ENCODE assay signal across 22 mouse cellular contexts in the genomic region with DNA sequence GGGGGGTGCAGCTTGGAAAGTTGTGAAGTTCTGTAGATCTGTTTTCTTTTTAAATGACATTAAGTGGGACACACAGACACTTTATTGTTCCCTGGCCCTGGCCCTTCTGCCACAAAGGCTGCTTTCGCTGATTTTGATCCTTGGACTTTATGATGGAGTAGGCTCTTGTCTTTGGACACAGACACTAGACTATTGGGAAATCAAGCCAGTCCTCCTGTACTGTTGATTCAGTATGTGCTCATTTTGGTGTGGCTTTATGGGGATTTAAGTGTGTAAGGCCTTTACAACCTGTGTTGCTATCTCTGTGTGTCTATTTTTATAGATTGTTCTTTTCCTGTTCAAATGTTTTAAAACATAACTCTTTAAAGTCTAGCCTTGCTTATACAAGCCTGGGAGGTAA.
"Had no signal": no experiment of that assay in that cellular context is flagged by ENCODE, and none has a peak within 500 bp of the region (broad histone marks: within the 10 kb centered on the region; RNA-seq: fewer than 3 reads in every experiment).

No protein-coding gene starts in this region.

- ATAC-seq: lung, postnatal 0 days; midbrain, embryonic 15.5 days had no signal

- H3K27me3 ChIP-seq: kidney, embryonic 15.5 days; limb, embryonic 13.5 days; midbrain, embryonic 15.5 days; stomach, embryonic 15.5 days had no signal

- H3K9ac ChIP-seq: kidney, embryonic 15.5 days; limb, embryonic 13.5 days; liver, embryonic 14.5 days; lung, embryonic 14.5 days; midbrain, embryonic 12.5 days; midbrain, embryonic 15.5 days; neural tube, embryonic 13.5 days; stomach, embryonic 15.5 days had no signal

- H3K36me3 ChIP-seq: kidney, embryonic 15.5 days; limb, embryonic 10.5 days; limb, embryonic 13.5 days; midbrain, embryonic 12.5 days; midbrain, embryonic 15.5 days; neural tube, embryonic 13.5 days; stomach, embryonic 15.5 days had no signal

- DNase-seq: kidney, adult 11 months; kidney, adult 8-10 months; kidney, postnatal 10 days; kidney, postnatal 36 days; layer of hippocampus, adult 9-11 months; lung, embryonic 14.5 days; retina, postnatal 1 day; right cerebral cortex, postnatal 25 days; spleen, adult 18-20 months; thymus, adult 18-20 months; thymus, postnatal 36 days had no signal

- H3K4me3 ChIP-seq: kidney, embryonic 15.5 days; limb, embryonic 10.5 days; limb, embryonic 13.5 days; midbrain, embryonic 12.5 days; midbrain, embryonic 15.5 days; myocyte; neural tube, embryonic 13.5 days; stomach, embryonic 15.5 days had no signal

- H3K9me3 ChIP-seq: kidney, embryonic 15.5 days; limb, embryonic 10.5 days; limb, embryonic 13.5 days; midbrain, embryonic 12.5 days; midbrain, embryonic 15.5 days; neural tube, embryonic 13.5 days; stomach, embryonic 15.5 days had no signal

- H3K27ac ChIP-seq: kidney, embryonic 15.5 days; limb, embryonic 10.5 days; limb, embryonic 13.5 days; liver, embryonic 14.5 days; macrophage; midbrain, embryonic 12.5 days; midbrain, embryonic 15.5 days; neural tube, embryonic 13.5 days; stomach, embryonic 15.5 days had no signal

- H3K4me2 ChIP-seq: kidney, embryonic 15.5 days; limb, embryonic 13.5 days; lung, embryonic 14.5 days; midbrain, embryonic 12.5 days; midbrain, embryonic 15.5 days; neural tube, embryonic 13.5 days; stomach, embryonic 15.5 days had no signal
